Mouse (Mus musculus) gastrocnemius, postnatal 4 days (tissue): ENCODE measurements around the gene Elk3. TPM values are rescaled to one million over a fixed set of nuclear protein-coding genes. Genes with fewer than 3 reads are reported as not detected.
"Not testable (repeated sequence)": the region's sequence is repeated elsewhere in the genome, so short reads cannot be mapped to it uniquely, and the experiment has no call there.

ENCODE experiments used
- DNase-seq, 2 experiments: peaks; one replicate each; pipeline ENCODE4 v3.0.0; 2021 to 2022; ENCODE audit warnings: low spot score in 2 of 2, mixed read lengths in 2 of 2
- long read RNA-seq, 2 experiments: library from polyadenylated mRNA; stranded (forward); transcript quantifications; one replicate each; pipeline ENCODE4 v2.0.0; 2021
- total RNA-seq, 2 experiments: library from RNA; stranded (reverse); gene quantifications; 2 replicates each; pipeline ENCODE4 v1.2.3; 2021

Elk3 gene
- 10 to 100 TPM; 63.4 to 64.4 TPM for total RNA-seq
- long read RNA-seq, experiment 1, full-length matches to known transcripts, result 26 of 39 reads
- long read RNA-seq, experiment 1, partial matches to known transcripts, result 13 of 39 reads
- long read RNA-seq, experiment 1, other reads (novel, unspliced or antisense), result 0 of 39 reads
- long read RNA-seq, experiment 2, full-length matches to known transcripts, result 45 of 58 reads
- long read RNA-seq, experiment 2, partial matches to known transcripts, result 10 of 58 reads
- long read RNA-seq, experiment 2, other reads (novel, unspliced or antisense), result 3 of 58 reads

GRCm38 (mm10) chr10:93310721-93311411 is at the start of gene Elk3:
Gene Elk3, minus strand, starts transcription at chr10:93311135.
- peak; percentile 42 to 59 for DNase-seq

- DNase-seq, result no peak
Observed at GRCm38 (mm10) chr10:93360623-93361022, 49.7 kb upstream of the Elk3 start.

- DNase-seq, result not testable (repeated sequence)
Observed at GRCm38 (mm10) chr10:93360190-93360589, 49.3 kb upstream of the Elk3 start.

GRCm38 (mm10) chr10:93359339-93359863 is 48.5 kb upstream of the Elk3 start:
- no peak for DNase-seq

GRCm38 (mm10) chr10:93358878-93359277 is 47.9 kb upstream of the Elk3 start:
- DNase-seq, result no peak

- DNase-seq, result no peak
Observed at GRCm38 (mm10) chr10:93357162-93357561, 46.2 kb upstream of the Elk3 start.

GRCm38 (mm10) chr10:93356122-93356521 is 45.2 kb upstream of the Elk3 start:
- DNase-seq, result no peak

GRCm38 (mm10) chr10:93355276-93355927 is 44.5 kb upstream of the Elk3 start:
- DNase-seq, result no peak

- no peak for DNase-seq
Observed at GRCm38 (mm10) chr10:93353545-93354326, 42.8 kb upstream of the Elk3 start.

- DNase-seq, result no peak
Observed at GRCm38 (mm10) chr10:93347918-93348505, 37.1 kb upstream of the Elk3 start.

GRCm38 (mm10) chr10:93347387-93347786 is 36.5 kb upstream of the Elk3 start:
- DNase-seq, result no peak

GRCm38 (mm10) chr10:93346208-93346936 is 35.4 kb upstream of the Elk3 start:
- no peak for DNase-seq

- no peak for DNase-seq
Observed at GRCm38 (mm10) chr10:93345497-93345896, 34.6 kb upstream of the Elk3 start.

GRCm38 (mm10) chr10:93343469-93343868 is 32.5 kb upstream of the Elk3 start:
- DNase-seq, result no peak

- DNase-seq, result no peak
Observed at GRCm38 (mm10) chr10:93342986-93343385, 32.1 kb upstream of the Elk3 start.

GRCm38 (mm10) chr10:93338526-93338925 is 27.6 kb upstream of the Elk3 start:
- DNase-seq, result no peak

- no peak for DNase-seq
Observed at GRCm38 (mm10) chr10:93336462-93336931, 25.6 kb upstream of the Elk3 start.

GRCm38 (mm10) chr10:93335828-93336461 is 25.0 kb upstream of the Elk3 start:
- DNase-seq, result peak in 1 of 2 experiments; percentile 19

GRCm38 (mm10) chr10:93335001-93335400 is 24.1 kb upstream of the Elk3 start:
- DNase-seq, result no peak
